Mouse (Mus musculus): ENCODE measurements around the gene Mertk.

Mertk gene

GRCm38 (mm10) chr2:128768545-128769247, 69.9 kb downstream of the Mertk start:
- DNase-seq (ENCODE audit: low spot score): no peak

- no peak for DNase-seq (ENCODE audit: low spot score)
These were observed 71.8 kb downstream of the Mertk start for GRCm38 (mm10) chr2:128770557-128770956.

- DNase-seq (ENCODE audit: low spot score): no peak
These were observed 72.3 kb downstream of the Mertk start for GRCm38 (mm10) chr2:128771048-128771447.

- DNase-seq (ENCODE audit: low spot score): no peak
These were observed 73.1 kb downstream of the Mertk start for GRCm38 (mm10) chr2:128771750-128772338.

GRCm38 (mm10) chr2:128782231-128782630, 83.5 kb downstream of the Mertk start:
- no peak for DNase-seq (ENCODE audit: low spot score)

GRCm38 (mm10) chr2:128783660-128784345, 85.0 kb downstream of the Mertk start:
- DNase-seq (ENCODE audit: low spot score): no peak

- no peak for DNase-seq (ENCODE audit: low spot score)
These were observed 86.1 kb downstream of the Mertk start for GRCm38 (mm10) chr2:128784814-128785213.

GRCm38 (mm10) chr2:128786341-128786740, 87.6 kb downstream of the Mertk start:
- DNase-seq (ENCODE audit: low spot score): peak; percentile 76

- peak; percentile 40 for DNase-seq (ENCODE audit: low spot score)
These were observed 88.0 kb downstream of the Mertk start for GRCm38 (mm10) chr2:128786795-128787194.

GRCm38 (mm10) chr2:128787805-128788204, 89.0 kb downstream of the Mertk start:
- no peak for DNase-seq (ENCODE audit: low spot score)

- DNase-seq (ENCODE audit: low spot score): no peak
These were observed 92.3 kb downstream of the Mertk start for GRCm38 (mm10) chr2:128790875-128791614.

GRCm38 (mm10) chr2:128793958-128794357, 95.2 kb downstream of the Mertk start:
- DNase-seq (ENCODE audit: low spot score): no peak

- no peak for DNase-seq (ENCODE audit: low spot score)
These were observed 97.7 kb downstream of the Mertk start for GRCm38 (mm10) chr2:128796463-128796862.

- DNase-seq (ENCODE audit: low spot score): no peak
These were observed 104.7 kb downstream of the Mertk start for GRCm38 (mm10) chr2:128803441-128803840.

- no peak for DNase-seq (ENCODE audit: low spot score)
These were observed 106.6 kb downstream of the Mertk start for GRCm38 (mm10) chr2:128805341-128805740.

GRCm38 (mm10) chr2:128806561-128806960, 107.8 kb downstream of the Mertk start:
- DNase-seq (ENCODE audit: low spot score): no peak

- no peak for DNase-seq (ENCODE audit: low spot score)
These were observed 114.0 kb downstream of the Mertk start for GRCm38 (mm10) chr2:128812761-128813160.

- no peak for DNase-seq (ENCODE audit: low spot score)
These were observed 117.6 kb downstream of the Mertk start for GRCm38 (mm10) chr2:128816311-128816710.

GRCm38 (mm10) chr2:128816916-128817315, 118.2 kb downstream of the Mertk start:
- DNase-seq (ENCODE audit: low spot score): no peak

GRCm38 (mm10) chr2:128817387-128817785, 118.6 kb downstream of the Mertk start:
- no peak for DNase-seq (ENCODE audit: low spot score)

- peak; percentile 96 for DNase-seq (ENCODE audit: low spot score)
These were observed 119.3 kb downstream of the Mertk start, which contains the start of gene Tmem87b for GRCm38 (mm10) chr2:128817786-128818681. Gene Tmem87b, plus strand, starts transcription at chr2:128818118.
